Mouse (Mus musculus): ENCODE data around the gene Sh2d2a.

DNA sequence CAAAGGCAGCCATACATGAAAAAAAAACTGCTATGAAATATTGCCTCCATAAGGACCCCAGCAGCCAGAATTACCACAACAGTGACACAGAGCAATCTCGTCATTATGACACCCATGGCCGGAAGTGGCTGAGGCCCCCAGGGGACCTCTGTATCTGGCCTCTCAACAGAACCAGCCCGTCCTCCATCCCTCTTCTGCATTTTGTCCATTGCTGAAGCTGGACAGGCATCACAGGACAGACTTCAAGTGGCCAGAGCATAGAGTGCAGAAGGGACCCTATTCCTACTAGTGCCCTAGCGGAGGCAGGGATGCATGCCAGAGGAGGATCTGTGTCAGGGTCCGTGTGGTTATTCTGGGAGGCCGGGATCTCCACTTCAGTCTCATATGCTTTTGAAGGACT, 30.4 kb upstream of the Sh2d2a start:
- no peak for TF ChIP-seq CTCF (IDR thresholded peaks at IDR 0.05; ENCODE audit: insufficient read depth, low read length)
- TF ChIP-seq POLR2A (IDR thresholded peaks at IDR 0.05; ENCODE audit: borderline replicate concordance, extremely low read depth, low read depth, low read length), result no peak

All from lung, adult 2 months (tissue).